Mouse (Mus musculus) yolk sac, embryonic 10.5 days (tissue): ENCODE measurements around the gene Tmem230.
A peak's percentile ranks its signal among the peaks of the same experiment; 100 is the strongest.

Experiments used
- DNase-seq: peaks from one replicate; pipeline ENCODE4 v3.0.0-alpha.2; 2017; ENCODE audit warnings: low spot score

Gene Tmem230

GRCm38 (mm10) chr2:132233985-132234765, 13.4 kb downstream of the Tmem230 start:
- no peak for DNase-seq

GRCm38 (mm10) chr2:132232413-132232945, 15.1 kb downstream of the Tmem230 start:
- DNase-seq: no peak

- no peak for DNase-seq
Measured at GRCm38 (mm10) chr2:132224359-132224758, 23.2 kb downstream of the Tmem230 start.

- no peak for DNase-seq
Measured at GRCm38 (mm10) chr2:132221611-132222073, 26.0 kb downstream of the Tmem230 start.

- no peak for DNase-seq
Measured at GRCm38 (mm10) chr2:132211995-132212656, 35.5 kb downstream of the Tmem230 start.

GRCm38 (mm10) chr2:132210806-132211312, 36.7 kb downstream of the Tmem230 start:
- DNase-seq: no peak

GRCm38 (mm10) chr2:132208246-132208881, 39.2 kb downstream of the Tmem230 start:
- peak; percentile 12 for DNase-seq

GRCm38 (mm10) chr2:132206316-132206881, 41.2 kb downstream of the Tmem230 start:
- DNase-seq: no peak

GRCm38 (mm10) chr2:132205549-132205948, 42.1 kb downstream of the Tmem230 start:
- DNase-seq: no peak

GRCm38 (mm10) chr2:132203773-132204172, 43.8 kb downstream of the Tmem230 start:
- no peak for DNase-seq

- no peak for DNase-seq
Measured at GRCm38 (mm10) chr2:132203186-132203585, 44.4 kb downstream of the Tmem230 start.

- DNase-seq: no peak
Measured at GRCm38 (mm10) chr2:132198017-132198933, 49.3 kb downstream of the Tmem230 start.

GRCm38 (mm10) chr2:132195602-132196001, 52.0 kb downstream of the Tmem230 start:
- DNase-seq: no peak

GRCm38 (mm10) chr2:132190602-132191161, 56.9 kb downstream of the Tmem230 start:
- no peak for DNase-seq
